ENCODE assay signal across 19 mouse cellular contexts in the genomic region with DNA sequence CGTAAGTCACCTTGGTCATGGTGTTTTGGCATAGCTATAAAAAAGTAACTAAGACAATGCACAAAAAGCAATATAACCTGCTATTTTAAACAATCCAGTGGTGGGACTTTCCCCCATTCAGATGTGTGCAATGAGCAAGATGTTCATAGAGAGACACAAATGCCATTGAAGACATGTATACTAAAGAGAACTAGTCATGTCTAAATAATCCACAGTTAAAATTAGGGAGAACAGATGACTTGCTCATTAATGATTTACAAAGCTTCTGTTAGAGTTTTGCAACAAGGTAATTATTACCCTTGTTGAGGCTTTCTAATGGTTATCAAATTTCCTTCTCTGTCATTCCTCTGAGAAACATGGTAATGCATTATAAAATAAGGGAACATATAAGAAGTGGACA.
"Had no signal": no experiment of that assay in that cellular context is flagged by ENCODE, and none has a peak within 500 bp of the region (broad histone marks: within the 10 kb centered on the region; RNA-seq: fewer than 3 reads in every experiment).

No protein-coding gene starts in this region.

- H3K36me3 ChIP-seq: midbrain, embryonic 10.5 days; midbrain, embryonic 12.5 days; neural tube, embryonic 13.5 days; neural tube, embryonic 15.5 days had no signal

- H3K27me3 ChIP-seq: midbrain, embryonic 12.5 days; neural tube, embryonic 13.5 days; neural tube, embryonic 15.5 days had no signal

- H3K9ac ChIP-seq: lung, embryonic 14.5 days; midbrain, embryonic 12.5 days; neural tube, embryonic 13.5 days; neural tube, embryonic 15.5 days had no signal

- H3K4me2 ChIP-seq: lung, embryonic 14.5 days; midbrain, embryonic 12.5 days; neural tube, embryonic 13.5 days; neural tube, embryonic 15.5 days had no signal

- ATAC-seq: midbrain, embryonic 16.5 days had no signal

- H3K9me3 ChIP-seq: midbrain, embryonic 10.5 days; midbrain, embryonic 12.5 days; neural tube, embryonic 13.5 days; neural tube, embryonic 15.5 days had no signal

- H3K27ac ChIP-seq: midbrain, embryonic 10.5 days; midbrain, embryonic 12.5 days; neural tube, embryonic 13.5 days; neural tube, embryonic 15.5 days had no signal

- DNase-seq: lung, adult 18-20 months; lung, embryonic 14.5 days; lung, postnatal 10 days; lung, postnatal 4 days; midbrain, embryonic 14.5 days; retina, postnatal 1 day; right cerebral cortex, adult 18-20 months; right cerebral cortex, postnatal 25 days; right cerebral cortex, postnatal 4 days; spleen, adult 18-20 months; thymus, adult 18-20 months; thymus, postnatal 14 days; thymus, postnatal 36 days had no signal

- H3K4me1 ChIP-seq: midbrain, embryonic 10.5 days; midbrain, embryonic 12.5 days; neural tube, embryonic 13.5 days; neural tube, embryonic 15.5 days had no signal

- H3K4me3 ChIP-seq: midbrain, embryonic 10.5 days; midbrain, embryonic 12.5 days; myocyte; neural tube, embryonic 13.5 days; neural tube, embryonic 15.5 days had no signal
